Mouse (Mus musculus) Patski (cell line): ENCODE results near the gene Mthfd2. TPM values are rescaled to one million over a fixed set of nuclear protein-coding genes. Genes with fewer than 3 reads are reported as not detected.

ENCODE experiments used
- ATAC-seq: fragments of 100-300 bp; one replicate; pipeline ENCODE4 v1.8.0; 2021
- CTCF ChIA-PET: fragments of 350-600 bp; sonication (Branson Sonifier 250); formaldehyde crosslinking; loops from one replicate; lab custom pipeline; 2022; ENCODE audit warnings: inconsistent platforms; lab: Charles Lee
- POLR2A ChIA-PET: fragments of 350-600 bp; sonication (Branson Sonifier 250); formaldehyde crosslinking; loops from one replicate; lab custom pipeline; 2022; ENCODE audit warnings: antibody characterized with exemption, inconsistent platforms; lab: Charles Lee
- DNase-seq: peaks from one replicate; pipeline ENCODE4 v3.0.0-alpha.2; 2011; ENCODE audit warnings: low read depth, low spot score
- H3K27me3 ChIP-seq: fragments of 371-371 bp; one replicate; pipeline ENCODE4 v1.5.1; 2021
- CTCF ChIP-seq: fragments of 100-300 bp; IDR thresholded peaks from one replicate; pipeline ENCODE4 v1.5.1; 2021
- in situ Hi-C: fragments of 300-500 bp; cut with MboI; formaldehyde crosslinking; loops from 3 replicates; pipeline ENCODE4 v1.11.1; 2018; ENCODE audit warnings: low pct_unique_long_range_greater_than_20kb, mixed read lengths
- polyA plus RNA-seq: library from polyadenylated mRNA; unstranded; gene quantifications from one replicate; pipeline ENCODE4 v1.2.3, GENCODE M21; 2021

The Mthfd2 gene
- polyA plus RNA-seq, 1 experiment from 2014 or later = 117 TPM

DNA sequence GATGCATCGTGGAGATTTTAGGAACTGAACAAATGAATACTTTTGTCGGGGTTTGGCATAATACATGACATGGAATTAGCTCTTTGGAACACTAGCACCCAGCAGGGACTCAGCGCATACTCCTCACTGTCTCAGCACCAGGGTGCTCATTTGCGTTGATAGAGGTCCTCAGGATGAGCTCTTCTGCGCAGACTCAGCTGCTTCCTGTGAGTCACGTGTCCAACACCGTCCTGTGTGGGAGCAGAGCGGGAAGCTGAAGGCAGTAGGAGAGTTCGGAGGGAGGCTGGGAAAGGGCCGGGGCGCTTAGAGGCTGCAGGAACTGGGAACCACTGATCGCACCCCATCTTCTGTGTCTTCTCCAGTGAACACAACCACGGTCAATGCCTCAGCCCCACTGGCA lies 48.6 kb downstream of the Mthfd2 start:
- no peak for DNase-seq
- in situ Hi-C loops = no loop called here
- TF ChIP-seq CTCF = no peak
- peaks cover 25% of the 10 kb centered on the region for H3K27me3 ChIP-seq
- CTCF ChIA-PET = interaction anchor here (1.5 to 1.7 kb wide), 2 partner anchors 12 to 62 kb away, joined by 3 to 9 read pairs; no protein-coding TSS in a partner anchor
- no peak for ATAC-seq
- POLR2A ChIA-PET = interaction anchor here (0.6 kb wide), 1 partner anchor 29 kb away, joined by 3 read pairs; no protein-coding TSS in a partner anchor

DNA sequence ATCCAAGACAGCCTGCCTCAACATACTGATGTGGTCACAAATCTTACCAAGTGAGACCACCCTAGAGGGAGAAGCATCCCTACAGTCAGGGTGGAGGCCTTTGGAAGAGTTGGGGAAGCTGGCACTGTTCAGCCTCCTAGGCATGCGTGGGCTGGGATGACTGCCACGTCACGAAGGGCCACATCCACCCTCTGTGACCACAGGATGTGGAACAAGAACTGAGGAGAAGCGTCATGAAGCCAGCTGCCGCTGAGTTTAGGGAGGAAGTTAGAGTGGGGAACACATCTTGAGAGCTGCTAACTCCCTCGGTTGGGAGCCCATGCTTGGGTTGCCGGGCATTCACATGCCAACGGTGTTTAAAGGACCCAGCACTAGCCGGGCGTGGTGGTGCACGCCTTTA lies 52.0 kb downstream of the Mthfd2 start:
- ATAC-seq (no peak), DNase-seq (no peak)
- TF ChIP-seq CTCF = no peak
- H3K27me3 ChIP-seq = peaks cover 20% of the 10 kb centered on the region
- CTCF ChIA-PET = no interaction called here
- in situ Hi-C loops = no loop called here
- POLR2A ChIA-PET = interaction anchor here (0.6 kb wide), 1 partner anchor 153 kb away, joined by 4 read pairs; no protein-coding TSS in a partner anchor

DNA sequence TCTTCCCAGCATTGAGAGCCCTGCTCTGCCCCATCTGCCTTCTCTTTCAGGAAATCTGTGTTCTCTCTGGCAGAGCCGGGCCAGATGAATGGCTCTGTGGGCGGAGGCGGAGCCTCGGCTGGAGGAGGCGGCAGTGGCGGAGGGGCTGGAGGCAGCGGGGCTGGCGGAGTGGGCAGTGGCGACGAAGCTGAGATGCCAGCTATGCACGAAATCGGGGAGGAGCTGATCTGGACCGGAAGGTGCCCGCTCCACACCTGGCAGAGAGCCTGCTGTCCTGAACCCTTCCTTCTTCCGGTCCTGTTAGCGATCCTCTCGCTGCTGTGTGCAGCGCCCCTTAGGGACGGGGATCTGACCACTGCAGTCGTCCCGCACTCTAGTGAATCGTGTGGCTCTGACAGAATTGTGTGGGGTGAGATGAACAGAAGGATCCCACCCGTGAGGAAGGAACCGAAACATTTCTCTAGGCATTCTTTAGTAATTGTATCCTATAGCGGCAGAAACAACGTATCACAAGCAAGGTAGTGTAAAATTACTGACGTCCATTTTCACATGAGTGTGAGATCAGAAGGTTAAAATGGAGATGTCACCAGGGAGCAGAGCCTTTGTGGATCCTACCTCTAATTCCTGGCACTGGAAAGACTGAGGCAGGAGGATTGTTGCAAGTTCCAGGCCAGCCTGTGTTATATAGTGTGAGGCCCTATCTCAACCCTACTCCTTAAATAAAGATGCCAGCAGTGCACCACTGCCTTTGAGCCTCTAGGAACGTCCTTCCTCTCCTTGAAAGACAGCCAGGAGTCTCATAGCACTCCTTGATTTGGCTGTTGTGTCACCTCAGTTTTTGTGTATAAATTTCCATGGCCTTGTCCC lies 57.3 kb downstream of the Mthfd2 start:
- ATAC-seq (peak; percentile 97), DNase-seq (peak; percentile 70)
- CTCF ChIA-PET = interaction anchor here (0.6 to 4.8 kb wide), 14 partner anchors 8 to 241 kb away, joined by 3 to 46 read pairs (median 4); no protein-coding TSS in a partner anchor
- POLR2A ChIA-PET = interaction anchor here (1.5 kb wide), 1 partner anchor 49 kb away, joined by 3 read pairs; no protein-coding TSS in a partner anchor
- TF ChIP-seq CTCF = peak; percentile 86
- H3K27me3 ChIP-seq = no peaks in the 10 kb centered on the region
- in situ Hi-C loops = loop anchor here (5.0 kb wide), 2 partner anchors 56 to 101 kb away; partner anchors contain the start of gene Dctn1

DNA sequence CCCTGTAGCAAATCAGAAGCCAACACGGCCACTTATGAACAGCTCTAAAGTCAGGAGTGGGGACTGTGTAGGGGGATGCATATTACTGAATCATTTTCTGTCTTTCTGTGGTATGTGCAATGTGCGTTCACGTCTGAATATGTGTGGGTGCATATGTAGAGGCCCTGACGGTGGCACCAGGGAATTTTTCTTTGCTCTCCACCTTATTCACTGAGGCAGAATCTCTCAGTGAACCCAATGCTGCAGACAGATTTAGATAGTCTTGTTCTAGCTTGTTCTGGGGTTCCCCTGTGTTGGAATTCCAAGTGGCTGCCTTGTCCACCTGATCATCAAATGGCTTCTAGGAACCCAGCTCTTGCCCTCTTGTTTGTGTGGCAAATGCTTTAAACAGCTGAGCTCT lies 58.1 kb downstream of the Mthfd2 start:
- no peaks in the 10 kb centered on the region for H3K27me3 ChIP-seq
- ChIA-PET CTCF (interaction anchor here (0.6 to 4.8 kb wide), 13 partner anchors 11 to 242 kb away, joined by 3 to 46 read pairs (median 3); no protein-coding TSS in a partner anchor), POLR2A (interaction anchor here (1.5 kb wide), 1 partner anchor 50 kb away, joined by 3 read pairs; no protein-coding TSS in a partner anchor)
- ATAC-seq (no peak), DNase-seq (no peak)
- no peak for TF ChIP-seq CTCF
- in situ Hi-C loops = loop anchor here (5.0 kb wide), 2 partner anchors 55 to 100 kb away; partner anchors contain the start of gene Dctn1

DNA sequence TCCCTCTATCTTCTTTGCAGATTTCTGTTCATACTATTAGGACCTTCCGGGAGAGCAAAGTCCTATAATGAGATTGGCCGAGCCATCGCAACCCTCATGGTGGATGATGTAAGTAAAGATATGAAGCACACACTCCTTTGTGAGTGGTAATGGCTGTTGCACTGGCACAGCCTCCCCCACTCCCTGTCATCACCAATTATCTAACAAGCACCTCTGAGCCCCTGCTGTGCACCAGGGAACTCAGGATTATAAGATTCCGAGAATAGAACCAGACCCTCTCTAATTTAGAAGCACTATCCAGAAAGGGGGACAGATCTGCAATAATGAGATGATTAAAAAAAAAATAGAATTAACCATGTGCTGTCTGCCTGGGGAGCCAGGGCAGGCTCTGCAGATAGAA lies 60.1 kb downstream of the Mthfd2 start:
- CTCF ChIA-PET = interaction anchor here (1.1 to 4.8 kb wide), 16 partner anchors 10 to 102 kb away, joined by 3 to 46 read pairs (median 4); partner anchors contain the start of genes Dctn1 and Slc4a5
- in situ Hi-C loops = loop anchor here (5.0 kb wide), 2 partner anchors 53 to 98 kb away; partner anchors contain the start of gene Dctn1
- no peaks in the 10 kb centered on the region for H3K27me3 ChIP-seq
- DNase-seq (no peak), ATAC-seq (no peak)
- TF ChIP-seq CTCF = no peak
- POLR2A ChIA-PET = no interaction called here

DNA sequence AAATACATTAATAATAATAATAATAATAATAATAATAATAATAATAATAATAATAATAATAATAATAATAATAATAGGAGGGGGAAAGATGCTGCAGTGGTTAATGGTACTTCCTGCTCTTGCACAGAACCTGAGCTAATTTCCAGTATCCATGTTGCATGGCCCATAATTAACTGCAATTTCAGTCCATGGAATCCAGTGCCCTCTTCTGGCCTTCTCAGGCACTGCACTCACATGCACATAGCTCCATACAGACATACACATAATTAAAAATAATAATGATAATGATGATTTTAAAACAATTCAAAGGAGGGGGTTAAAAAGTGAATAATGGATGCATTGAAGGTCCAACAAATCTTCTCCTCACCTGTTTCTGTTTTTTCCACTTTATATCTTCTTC lies 60.5 kb downstream of the Mthfd2 start:
- no peaks in the 10 kb centered on the region for H3K27me3 ChIP-seq
- peak; percentile 78 for TF ChIP-seq CTCF
- in situ Hi-C loops = loop anchor here (5.0 kb wide), 2 partner anchors 53 to 98 kb away; partner anchors contain the start of gene Dctn1
- CTCF ChIA-PET = interaction anchor here (0.8 to 4.8 kb wide), 19 partner anchors 9 to 119 kb away, joined by 3 to 46 read pairs (median 4); partner anchors contain the start of genes Dctn1 and Slc4a5
- ATAC-seq (no peak), DNase-seq (no peak)
- POLR2A ChIA-PET = interaction anchor here (1.0 kb wide), 1 partner anchor 45 kb away, joined by 3 read pairs; the partner anchor contains the start of gene Slc4a5

DNA sequence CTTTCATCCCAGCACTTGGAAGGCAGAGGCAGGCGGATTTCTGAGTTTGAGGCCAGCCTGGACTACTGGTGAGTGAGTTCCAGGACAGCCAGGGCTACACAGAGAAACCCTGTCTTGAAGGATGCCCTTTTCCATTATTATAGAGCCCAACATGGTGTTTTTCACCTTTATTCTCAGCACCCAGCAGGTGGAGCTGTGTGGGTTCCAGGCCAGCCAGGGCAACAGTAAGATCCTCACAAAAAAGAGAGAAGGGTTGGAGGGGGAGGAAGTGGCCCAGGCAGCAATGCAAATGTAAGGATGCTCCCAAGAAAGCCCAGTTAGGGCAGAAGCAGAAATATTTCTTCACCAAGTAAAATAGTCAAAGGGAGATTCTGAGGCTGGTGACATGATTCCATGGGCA lies 61.2 kb downstream of the Mthfd2 start:
- ATAC-seq (no peak), DNase-seq (no peak)
- no peak for TF ChIP-seq CTCF
- in situ Hi-C loops = no loop called here
- no peaks in the 10 kb centered on the region for H3K27me3 ChIP-seq
- ChIA-PET POLR2A (interaction anchor here (1.0 kb wide), 1 partner anchor 44 kb away, joined by 3 read pairs; the partner anchor contains the start of gene Slc4a5), CTCF (interaction anchor here (0.8 to 4.8 kb wide), 19 partner anchors 8 to 118 kb away, joined by 3 to 46 read pairs (median 4); partner anchors contain the start of genes Dctn1 and Slc4a5)

Other genes with a start within 250 kb of the Mthfd2 start
- gene Pcgf1, start 248.0 kb downstream of the Mthfd2 start, polyA plus RNA-seq = 19.7 TPM
- gene Lbx2, start 239.5 kb downstream of the Mthfd2 start, polyA plus RNA-seq = 0.51 TPM
- 3.5 TPM for gene Ccdc142, start 224.3 kb downstream of the Mthfd2 start, polyA plus RNA-seq
- 3.7 TPM for gene Gm42688, start 224.3 kb downstream of the Mthfd2 start, polyA plus RNA-seq
- 93.4 TPM for gene Mrpl53, start 216.9 kb downstream of the Mthfd2 start, polyA plus RNA-seq
- gene Mogs, start 210.4 kb downstream of the Mthfd2 start, polyA plus RNA-seq = 34.6 TPM
- 95.1 TPM for gene Wbp1, start 204.3 kb downstream of the Mthfd2 start, polyA plus RNA-seq
- 46.4 TPM for gene Ino80b, start 200.5 kb downstream of the Mthfd2 start, polyA plus RNA-seq
- gene Rtkn, start 190.4 kb downstream of the Mthfd2 start, polyA plus RNA-seq = 16.3 TPM
- gene Wdr54, start 169.5 kb downstream of the Mthfd2 start, polyA plus RNA-seq = 18.9 TPM
- 5.9 TPM for gene 1700003E16Rik, start 169.5 kb downstream of the Mthfd2 start, polyA plus RNA-seq
- 121 TPM for gene Dctn1, start 160.0 kb downstream of the Mthfd2 start, polyA plus RNA-seq
- gene Slc4a5, start 106.1 kb downstream of the Mthfd2 start, polyA plus RNA-seq = 0.04 TPM
- 90.6 TPM for gene Mob1a, start 108 bp upstream of the Mthfd2 start, polyA plus RNA-seq
- 126 TPM for gene Bola3, start 23.2 kb upstream of the Mthfd2 start, polyA plus RNA-seq
- gene Tet3, start 133.2 kb upstream of the Mthfd2 start, polyA plus RNA-seq = 10.5 TPM
- 42.2 TPM for gene Dguok, start 181.1 kb upstream of the Mthfd2 start, polyA plus RNA-seq
- gene Actg2, start 210.4 kb upstream of the Mthfd2 start, polyA plus RNA-seq = 1.6 TPM
- gene Stambp, start 246.8 kb upstream of the Mthfd2 start, polyA plus RNA-seq = 31.1 TPM